Mouse (Mus musculus): ENCODE measurements at regions not wholly inside any gene's neighbourhood (a gene's known extent, or its start where the extent isn't known, plus 50 kb on each side); places are given as distances from the start of the nearest gene placed in this dataset.

DNA sequence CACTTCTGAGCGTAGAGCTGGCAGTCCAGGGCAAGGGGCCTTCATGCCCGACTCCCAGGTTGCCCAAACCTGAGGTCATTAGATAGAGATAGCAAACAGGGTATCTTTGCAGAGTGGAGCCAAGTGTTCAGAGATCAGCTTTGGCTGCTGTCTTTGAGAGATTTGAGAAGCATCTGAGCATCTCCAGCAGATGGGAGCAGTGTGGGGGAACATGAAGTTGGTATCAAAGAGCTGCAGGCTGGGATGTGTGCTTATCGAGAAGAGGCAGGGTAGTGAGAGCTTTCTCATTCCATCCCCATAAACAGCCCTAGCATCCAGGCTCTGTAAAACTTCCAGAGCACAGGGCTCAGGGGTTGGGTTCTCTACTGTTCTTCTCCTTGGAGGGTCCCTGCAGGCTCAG is 52.9 kb upstream of the Ampd3 start:
- DNase-seq (ENCODE audit: low spot score in 2 of 2): no peak

DNA sequence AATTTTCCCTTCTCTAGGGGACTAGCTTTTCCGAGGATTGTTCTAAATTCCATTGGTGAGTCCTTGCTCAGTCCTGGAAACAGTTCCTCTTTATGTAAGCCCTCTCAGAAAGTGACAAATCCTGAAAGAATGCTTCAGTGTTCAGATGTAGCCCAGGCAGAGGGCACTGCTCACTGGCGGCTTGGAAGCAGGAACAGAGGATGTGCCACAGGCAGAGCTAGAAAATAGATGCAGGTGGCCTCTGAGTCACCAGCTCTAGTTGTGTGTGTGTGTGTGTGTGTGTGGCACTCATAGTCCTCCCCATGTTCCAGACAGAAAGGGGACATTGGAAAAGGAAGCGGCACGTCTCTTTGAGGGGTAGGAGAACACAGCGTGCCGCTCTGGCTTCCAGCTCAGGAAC is 52.5 kb upstream of the Ampd3 start:
- no peak for DNase-seq (ENCODE audit: low spot score in 2 of 2)

DNA sequence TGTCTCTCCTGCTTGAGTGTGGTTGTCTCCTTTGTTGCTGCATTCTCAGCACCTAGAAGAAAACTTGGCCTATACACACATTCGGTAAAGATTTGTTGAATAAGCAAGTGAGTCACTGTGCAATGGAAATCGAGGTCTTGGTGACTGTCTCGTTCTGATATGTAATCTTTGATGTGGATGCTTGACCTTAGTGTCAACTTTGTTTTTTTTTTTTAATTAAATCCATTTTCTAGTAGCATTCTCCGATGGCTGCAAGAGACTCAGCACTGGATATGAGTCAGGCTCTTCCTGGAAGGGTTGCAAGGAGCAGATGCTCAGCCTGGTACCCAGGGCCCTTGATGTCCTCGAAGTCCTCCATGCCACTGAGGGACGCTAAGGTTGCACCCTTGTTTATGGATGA is 50.9 kb upstream of the Ampd3 start:
- no peak for DNase-seq (ENCODE audit: low spot score in 2 of 2)
